Mouse (Mus musculus) erythroblast, embryonic 14.5 days (primary cell): Measurements from ENCODE around the gene Gstm7.

ENCODE experiments used
- GATA1 ChIP-seq: IDR thresholded peaks from 2 replicates; pipeline ENCODE4 v1.6.1; 2012; ENCODE audit warnings: low read length, inconsistent platforms, mixed read lengths
- TAL1 ChIP-seq: IDR thresholded peaks from 3 replicates; pipeline ENCODE4 v1.6.1; 2012; ENCODE audit warnings: low read length, inconsistent platforms, mixed read lengths

- TF ChIP-seq TAL1 = no peak
- no peak for TF ChIP-seq GATA1
These were observed 54.6 kb downstream of the Gstm7 start, which contains the start of gene Eps8l3 for GRCm38 (mm10) chr3:107877005-107877404.
